Mouse (Mus musculus): ENCODE results near the gene Olfr1283.

- TF ChIP-seq POLR2A (IDR thresholded peaks at IDR 0.05; ENCODE audit: low read depth, low read length): no peak
- no peak for TF ChIP-seq CTCF (IDR thresholded peaks at IDR 0.05; ENCODE audit: extremely low read depth, insufficient read depth, insufficient read length, insufficient replicate concordance)
Measured at GRCm38 (mm10) chr2:111375222-111375621, 8.6 kb downstream of the Olfr1283 start, which contains the start of gene Olfr1284.

Measured in spleen, adult 2 months (tissue).